Comparison of ENCODE assay signal across 13 mouse cellular contexts in the genomic region with DNA sequence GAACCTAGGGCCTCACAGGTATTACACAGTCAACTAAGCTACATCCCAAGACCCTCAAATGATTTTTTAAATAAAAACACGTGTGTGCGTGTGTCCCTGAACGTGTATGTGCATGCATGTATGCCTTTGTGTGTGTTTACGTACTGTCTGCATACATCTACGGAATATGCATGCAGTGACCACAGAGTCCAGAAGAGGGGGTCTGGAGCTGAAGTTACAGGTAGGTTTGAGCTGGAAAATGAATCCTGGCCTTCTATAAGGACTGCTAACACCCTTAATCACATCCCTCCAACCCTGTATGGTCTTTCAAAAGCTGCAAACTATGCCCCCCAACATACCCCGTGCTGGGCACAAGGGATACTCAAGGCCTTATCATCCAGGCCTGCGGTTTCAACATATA. TPM values are rescaled to one million over a fixed set of nuclear protein-coding genes. Genes with fewer than 3 reads are reported as not detected.
A peak's percentile ranks its signal among the peaks of the same experiment; 100 is the strongest.
DNase-seq lines count a peak whose midpoint lies in the region; ATAC-seq and TF ChIP-seq lines count a peak whose summit lies in the region.
"Had no signal": no experiment of that assay in that cellular context is flagged by ENCODE, and none has a peak within 500 bp of the region (broad histone marks: within the 10 kb centered on the region; RNA-seq: fewer than 3 reads in every experiment).

No protein-coding gene starts in this region.

- TF ChIP-seq CTCF in heart, adult 2 months (IDR thresholded peaks at IDR 0.05) = peak; percentile 51
- peak; percentile 58 for TF ChIP-seq CTCF in lung, embryonic 14.5 days (IDR thresholded peaks at IDR 0.05; ENCODE audit: low read depth)

- intact Hi-C loops in heart, adult 2 months (cut with DNase I) = loop anchor here (10.0 kb wide), 2 partner anchors 739 to 1331 kb away; no protein-coding TSS in a partner anchor
- intact Hi-C loops in heart, postnatal 14 days (cut with DNase I) = loop anchor here (5.0 kb wide), 3 partner anchors 719 to 1339 kb away; partner anchors contain the start of gene Gnas

- H3K4me3 ChIP-seq in heart, adult 2 months = no peak overlapping the region
- H3K4me3 ChIP-seq in lung, embryonic 14.5 days (ENCODE audit: low read depth, low read length) = no peak overlapping the region
- no peak overlapping the region for H3K4me3 ChIP-seq in limb, embryonic 12.5 days (replicated peaks)
- H3K4me3 ChIP-seq: forebrain, embryonic 15.5 days had no signal

- H3K27ac ChIP-seq in heart, adult 2 months = no peak overlapping the region
- H3K27ac ChIP-seq in lung, embryonic 14.5 days (ENCODE audit: low read depth) = no peak overlapping the region
- H3K27ac ChIP-seq in limb, embryonic 12.5 days = 0 out of 2 replicates have a peak overlapping the region, but pooled peaks have one; percentile 45
- H3K27ac ChIP-seq: forebrain, embryonic 15.5 days had no signal

- no peaks in the 10 kb centered on the region for H3K36me3 ChIP-seq in heart, adult 2 months (ENCODE audit: control insufficient read depth, insufficient read depth, low read length)
- no peaks in the 10 kb centered on the region for H3K36me3 ChIP-seq in lung, embryonic 14.5 days (ENCODE audit: insufficient read depth)
- H3K36me3 ChIP-seq in limb, embryonic 12.5 days = no peaks in the 10 kb centered on the region
- H3K36me3 ChIP-seq: forebrain, embryonic 15.5 days had no signal

- TF ChIP-seq EP300 in heart, adult 2 months (IDR thresholded peaks at IDR 0.05; ENCODE audit: insufficient read depth, low read depth, low read length) = no peak

- no peaks in the 10 kb centered on the region for H3K79me2 ChIP-seq in heart, adult 2 months (replicated peaks; ENCODE audit: control insufficient read depth, insufficient read depth, low read length)

- no peaks in the 10 kb centered on the region for H3K9me3 ChIP-seq in lung, embryonic 14.5 days (ENCODE audit: low read depth, low read length)
- H3K9me3 ChIP-seq in limb, embryonic 12.5 days = no peaks in the 10 kb centered on the region
- H3K9me3 ChIP-seq: forebrain, embryonic 15.5 days had no signal

- no peak for ATAC-seq in lung, embryonic 14.5 days (ENCODE audit: insufficient read depth)
- no peak for ATAC-seq in limb, embryonic 12.5 days (ENCODE audit: insufficient number of reproducible peaks, insufficient read depth, low FRiP score, low TSS enrichment, low read depth)
- no peak for ATAC-seq in activated CD4-positive, CD25-positive, alpha-beta regulatory T cell, adult 4 months
- ATAC-seq: forebrain, embryonic 15.5 days had no signal

- WGBS in heart, adult 2 months = 65% methylated on average over 7 of the region's 7 CpGs
- 56% methylated on average over 7 of the region's 7 CpGs for WGBS in lung, embryonic 14.5 days
- 70% methylated on average over 7 of the region's 7 CpGs for WGBS in limb, embryonic 12.5 days

- H3K9ac ChIP-seq in heart, adult 2 months (ENCODE audit: low read depth, low read length) = no peak overlapping the region
- no peak overlapping the region for H3K9ac ChIP-seq in lung, embryonic 14.5 days
- no peak overlapping the region for H3K9ac ChIP-seq in limb, embryonic 12.5 days (replicated peaks)
- H3K9ac ChIP-seq: forebrain, embryonic 15.5 days had no signal

- no peak for DNase-seq in heart, adult 2 months
- DNase-seq in heart, postnatal 14 days = no peak
- peak; percentile 61 for DNase-seq in lung, embryonic 14.5 days
- no peak for DNase-seq in lung, postnatal 36 days
- DNase-seq in brain, adult 2 months (ENCODE audit: low read depth, low spot score) = peak; percentile 56
- DNase-seq in gastrocnemius, postnatal 10 days = no peak
- DNase-seq: cerebellum, adult 8-10 months; thymus, adult 18-20 months had no signal

- TF ChIP-seq POLR2A in heart, adult 2 months (IDR thresholded peaks at IDR 0.05; ENCODE audit: insufficient read depth, low read depth, low read length) = no peak

- H3K27me3 ChIP-seq in heart, adult 2 months (ENCODE audit: control insufficient read depth, insufficient read depth, low read length) = no peaks in the 10 kb centered on the region
- no peaks in the 10 kb centered on the region for H3K27me3 ChIP-seq in lung, embryonic 14.5 days (ENCODE audit: insufficient read depth, low read length)
- 0 out of 2 replicates have a peak, but pooled peaks cover 3% of the 10 kb centered on the region for H3K27me3 ChIP-seq in limb, embryonic 12.5 days
- H3K27me3 ChIP-seq: forebrain, embryonic 15.5 days had no signal

- H3K4me1 ChIP-seq in heart, adult 2 months (ENCODE audit: control insufficient read depth, insufficient read depth, low read length) = no peaks in the 10 kb centered on the region
- 0 out of 2 replicates have a peak, but pooled peaks cover 4% of the 10 kb centered on the region for H3K4me1 ChIP-seq in lung, embryonic 14.5 days (ENCODE audit: insufficient read depth)
- H3K4me1 ChIP-seq in limb, embryonic 12.5 days (replicated peaks) = peaks cover 19% of the 10 kb centered on the region
- H3K4me1 ChIP-seq: forebrain, embryonic 15.5 days had no signal

- H3K4me2 ChIP-seq in lung, embryonic 14.5 days = no peak overlapping the region
- H3K4me2 ChIP-seq in limb, embryonic 12.5 days = no peak overlapping the region
- H3K4me2 ChIP-seq: forebrain, embryonic 15.5 days had no signal

RNA-seq across cellular contexts. Expression of gene Ankrd60, which starts 14.8 kb away (rescaled TPM):
- not detected for total RNA-seq in heart, adult 2 months (2021)
- polyA plus RNA-seq in heart, adult 2 months (2012; rRNA removed) = not detected in 2 replicates
- not detected for total RNA-seq in heart, postnatal 14 days (2021)
- polyA plus RNA-seq in lung, embryonic 14.5 days (2014; fragmentation: Nextera tagmentation; extraction: Ambion mirVana) = not detected in 2 replicates
- not detected in 2 replicates for polyA plus RNA-seq in limb, embryonic 12.5 days (2016; fragmentation: Nextera tagmentation; extraction: Ambion mirVana)
- not detected for total RNA-seq in gastrocnemius, postnatal 10 days (2021)
- not detected for polyA plus RNA-seq in activated CD4-positive, CD25-positive, alpha-beta regulatory T cell, adult 4 months (2017; shearing (Covaris generic))
- total RNA-seq: heart, postnatal 10 days; megakaryocyte, adult 5-6 weeks had no signal
- polyA plus RNA-seq: forebrain, embryonic 15.5 days had no signal

RNA-seq across cellular contexts. Expression of gene 1700021F07Rik, which starts 41.0 kb away (rescaled TPM):
- not detected for total RNA-seq in heart, adult 2 months (2021)
- polyA plus RNA-seq in heart, adult 2 months (2012; rRNA removed) = not detected in 2 replicates
- total RNA-seq in heart, postnatal 14 days (2021) = not detected
- polyA plus RNA-seq in lung, embryonic 14.5 days (2014; fragmentation: Nextera tagmentation; extraction: Ambion mirVana) = not detected in 2 replicates
- polyA plus RNA-seq in limb, embryonic 12.5 days (2016; fragmentation: Nextera tagmentation; extraction: Ambion mirVana) = not detected in 2 replicates
- not detected for total RNA-seq in gastrocnemius, postnatal 10 days (2021)
- not detected for polyA plus RNA-seq in activated CD4-positive, CD25-positive, alpha-beta regulatory T cell, adult 4 months (2017; shearing (Covaris generic))
- total RNA-seq: heart, postnatal 10 days had no signal
- polyA plus RNA-seq: forebrain, embryonic 15.5 days had no signal

Comparison
In these comparisons a context has a peak if more than half of its experiments do, and no peak if none do; other contexts are left out.
1. DNase-seq: peak in lung, embryonic 14.5 days (single experiment) and brain, adult 2 months (single experiment); none in heart, adult 2 months (0 of 2), heart, postnatal 14 days (0 of 2), lung, postnatal 36 days (single experiment) and gastrocnemius, postnatal 10 days (single experiment).